Mouse (Mus musculus): ENCODE results near the gene Ttc21a.
"Not testable (repeated sequence)": the region's sequence is repeated elsewhere in the genome, so short reads cannot be mapped to it uniquely, and the experiment has no call there.

Gene Ttc21a

GRCm38 (mm10) chr9:119999636-120000035 lies 62.2 kb downstream of the Ttc21a start:
- no peak for DNase-seq (ENCODE audit: low read depth)

GRCm38 (mm10) chr9:120000761-120001160 lies 63.4 kb downstream of the Ttc21a start:
- no peak for DNase-seq (ENCODE audit: low read depth)

- peak; percentile 92 for DNase-seq (ENCODE audit: low read depth)
Observed at GRCm38 (mm10) chr9:120001945-120002725, 64.7 kb downstream of the Ttc21a start.

- DNase-seq (ENCODE audit: low read depth) = no peak
Observed at GRCm38 (mm10) chr9:120002893-120003292, 65.5 kb downstream of the Ttc21a start.

GRCm38 (mm10) chr9:120005936-120006335 lies 68.5 kb downstream of the Ttc21a start:
- no peak for DNase-seq (ENCODE audit: low read depth)

- DNase-seq (ENCODE audit: low read depth) = no peak
Observed at GRCm38 (mm10) chr9:120007833-120008232, 70.4 kb downstream of the Ttc21a start.

GRCm38 (mm10) chr9:120009226-120009841 lies 71.9 kb downstream of the Ttc21a start:
- no peak for DNase-seq (ENCODE audit: low read depth)

- DNase-seq (ENCODE audit: low read depth) = no peak
Observed at GRCm38 (mm10) chr9:120009871-120010270, 72.5 kb downstream of the Ttc21a start.

- peak; percentile 97 for DNase-seq (ENCODE audit: low read depth)
Observed at GRCm38 (mm10) chr9:120010781-120011511, 73.5 kb downstream of the Ttc21a start.

GRCm38 (mm10) chr9:120011533-120011932 lies 74.1 kb downstream of the Ttc21a start:
- peak; percentile 96 for DNase-seq (ENCODE audit: low read depth)

GRCm38 (mm10) chr9:120012161-120012560 lies 74.8 kb downstream of the Ttc21a start:
- DNase-seq (ENCODE audit: low read depth) = not testable (repeated sequence)

GRCm38 (mm10) chr9:120012781-120013180 lies 75.4 kb downstream of the Ttc21a start:
- DNase-seq (ENCODE audit: low read depth) = peak; percentile 24

GRCm38 (mm10) chr9:120013251-120013820 lies 75.9 kb downstream of the Ttc21a start:
- DNase-seq (ENCODE audit: low read depth) = peak; percentile 51

- no peak for DNase-seq (ENCODE audit: low read depth)
Observed at GRCm38 (mm10) chr9:120014828-120015227, 77.4 kb downstream of the Ttc21a start.

- DNase-seq (ENCODE audit: low read depth) = no peak
Observed at GRCm38 (mm10) chr9:120016956-120017355, 79.5 kb downstream of the Ttc21a start.
